Mouse (Mus musculus): ENCODE measurements around the gene Lrrc73. TPM values are rescaled to one million over a fixed set of nuclear protein-coding genes. Genes with fewer than 3 reads are reported as not detected.

Lrrc73 gene
- polyA plus RNA-seq, 1 experiment from 2014 or later, result 9.5 TPM

DNA sequence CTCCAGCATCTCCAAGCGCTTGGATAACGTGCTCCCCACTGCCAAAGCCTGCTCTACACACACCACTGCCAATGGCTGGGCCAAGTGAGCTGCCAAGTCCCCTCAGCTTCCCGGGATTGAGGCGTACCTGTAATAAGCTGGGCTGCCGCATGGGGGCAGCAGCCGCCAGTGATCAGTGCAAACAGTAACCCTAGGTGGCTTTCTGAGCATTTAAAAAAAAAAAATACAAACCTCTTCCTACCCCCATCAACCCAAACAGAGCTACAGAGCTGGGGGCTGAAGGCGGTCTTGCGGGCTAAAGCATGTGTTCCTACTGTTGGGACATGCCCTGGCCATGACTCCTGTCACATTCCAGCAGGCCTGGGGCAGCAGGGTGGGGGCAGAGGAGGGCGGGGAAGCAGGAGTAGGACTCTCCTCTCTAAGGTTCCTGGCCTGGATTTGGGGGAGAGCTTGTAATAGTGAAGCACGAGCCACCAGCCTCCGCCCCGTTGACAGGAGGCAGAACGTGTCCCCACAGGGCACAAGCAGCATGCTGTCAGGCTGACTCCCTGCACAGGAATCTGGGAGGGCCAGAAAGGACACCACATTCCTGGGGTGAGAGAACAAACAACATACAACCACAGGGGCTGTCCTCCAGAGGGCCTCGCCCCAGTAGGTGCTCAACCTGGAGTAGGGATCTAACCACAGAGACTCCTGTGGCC is 12.7 kb downstream of the Lrrc73 start:
- ATAC-seq (ENCODE audit: low FRiP score), result peak; percentile 50; the same call in 1 of the 2 replicates
- H3K27ac ChIP-seq, result no peak overlapping the region
- no peaks in the 10 kb centered on the region for H3K9me3 ChIP-seq
- H3K4me1 ChIP-seq (replicated peaks), result 0 out of 2 replicates have a peak, but pooled peaks cover 3% of the 10 kb centered on the region
- WGBS, result 32% methylated on average over 14 of the region's 14 CpGs
- H3K36me3 ChIP-seq, result peaks cover 58% of the 10 kb centered on the region
- H3K9ac ChIP-seq, result peak overlapping the region; percentile 39; the same call in 1 of the 2 replicates
- H3K4me3 ChIP-seq, result no peak overlapping the region
- no peaks in the 10 kb centered on the region for H3K27me3 ChIP-seq
- no peak overlapping the region for H3K4me2 ChIP-seq

DNA sequence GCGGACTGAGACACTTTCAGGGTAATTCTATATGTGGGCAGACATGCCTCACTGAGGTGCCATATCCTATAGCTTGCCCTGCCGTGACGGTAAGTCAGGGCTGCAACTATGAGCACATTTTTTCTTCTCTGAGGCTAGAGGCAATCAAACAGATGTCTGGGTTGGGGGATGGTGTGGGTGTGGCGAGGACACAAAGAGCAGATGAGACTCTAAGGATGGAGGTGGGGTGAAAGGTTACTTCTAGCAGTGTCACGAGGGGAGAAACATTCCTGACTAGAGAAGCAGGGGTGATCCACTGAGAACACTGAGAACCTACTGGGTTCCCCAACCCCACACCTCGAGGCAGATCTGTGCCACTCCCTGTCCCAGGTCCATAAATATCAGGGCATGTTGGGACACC is 13.7 kb downstream of the Lrrc73 start:
- no peaks in the 10 kb centered on the region for H3K27me3 ChIP-seq
- no peak for ATAC-seq (ENCODE audit: low FRiP score)
- no peak overlapping the region for H3K27ac ChIP-seq
- peak overlapping the region; percentile 39 for H3K9ac ChIP-seq
- no peaks in the 10 kb centered on the region for H3K9me3 ChIP-seq
- H3K4me3 ChIP-seq, result no peak overlapping the region
- H3K36me3 ChIP-seq, result peaks cover 56% of the 10 kb centered on the region
- 0 out of 2 replicates have a peak, but pooled peaks cover 3% of the 10 kb centered on the region for H3K4me1 ChIP-seq (replicated peaks)
- WGBS, result 61% methylated on average over 6 of the region's 6 CpGs
- H3K4me2 ChIP-seq, result no peak overlapping the region

DNA sequence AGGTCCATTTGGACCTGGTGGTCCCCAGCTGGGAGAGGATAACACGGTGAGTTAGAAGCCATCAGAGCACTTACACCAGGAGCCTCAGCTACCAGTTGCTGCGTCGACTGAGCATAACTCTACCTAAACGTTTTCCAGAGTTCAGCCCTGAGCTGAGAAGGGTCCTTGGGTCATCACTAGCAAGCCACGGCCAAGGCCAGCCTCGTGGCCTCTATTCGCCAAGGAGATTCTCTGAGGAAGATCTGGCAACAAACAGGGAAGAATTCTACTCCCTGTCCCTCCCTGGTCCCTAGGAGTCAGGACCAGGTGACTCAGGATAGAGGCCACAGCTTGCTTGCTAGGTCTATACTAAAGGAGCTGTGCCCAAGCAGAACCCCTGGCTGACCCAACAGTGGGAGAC is 14.2 kb downstream of the Lrrc73 start:
- Histone ChIP-seq H3K27ac (no peak overlapping the region), H3K4me3 (no peak overlapping the region), H3K9ac (no peak overlapping the region), H3K4me2 (no peak overlapping the region), H3K9me3 (no peaks in the 10 kb centered on the region), H3K27me3 (no peaks in the 10 kb centered on the region), H3K36me3 (peaks cover 51% of the 10 kb centered on the region), H3K4me1 (replicated peaks) (0 out of 2 replicates have a peak, but pooled peaks cover 3% of the 10 kb centered on the region)
- WGBS, result 90% methylated on average over 7 of the region's 7 CpGs
- no peak for ATAC-seq (ENCODE audit: low FRiP score)

DNA sequence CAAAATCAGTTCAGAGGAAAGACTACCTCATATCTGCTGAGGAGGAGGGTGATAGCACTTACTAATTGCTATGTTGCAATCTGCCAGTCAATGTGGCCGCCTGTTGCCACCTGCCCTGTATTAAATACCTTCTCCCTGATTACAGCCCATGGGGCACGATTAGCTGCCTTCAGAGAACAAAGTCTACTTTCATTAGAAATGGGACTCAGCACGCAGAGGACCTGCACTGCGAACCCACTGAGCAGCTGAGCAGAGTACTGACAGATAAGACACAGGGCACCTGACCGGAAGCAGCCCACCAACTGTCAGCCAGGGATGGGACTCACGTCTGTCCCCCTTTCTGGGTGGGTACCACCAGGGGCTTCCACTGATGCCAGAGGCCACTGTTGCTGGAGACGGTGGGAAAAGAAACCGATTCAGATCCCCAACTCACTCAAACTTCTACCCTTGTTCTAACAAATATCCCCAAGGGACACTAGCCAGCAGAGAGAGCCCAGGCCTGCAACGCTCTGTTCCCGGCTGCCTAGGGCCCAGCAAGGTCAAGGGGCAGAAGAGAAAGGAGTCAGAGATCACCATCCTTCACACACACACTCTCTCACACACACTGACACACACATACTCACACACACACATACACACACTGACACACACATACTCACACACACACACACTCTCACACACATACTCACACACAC is 14.8 kb downstream of the Lrrc73 start:
- ATAC-seq (ENCODE audit: low FRiP score), result no peak
- Histone ChIP-seq H3K36me3 (peaks cover 44% of the 10 kb centered on the region), H3K9ac (0 out of 2 replicates have a peak overlapping the region, but pooled peaks have one; percentile 2), H3K27ac (no peak overlapping the region), H3K4me1 (replicated peaks) (0 out of 2 replicates have a peak, but pooled peaks cover 3% of the 10 kb centered on the region), H3K4me2 (no peak overlapping the region), H3K27me3 (no peaks in the 10 kb centered on the region), H3K4me3 (no peak overlapping the region), H3K9me3 (no peaks in the 10 kb centered on the region)
- WGBS, result 73% methylated on average over 10 of the region's 10 CpGs

DNA sequence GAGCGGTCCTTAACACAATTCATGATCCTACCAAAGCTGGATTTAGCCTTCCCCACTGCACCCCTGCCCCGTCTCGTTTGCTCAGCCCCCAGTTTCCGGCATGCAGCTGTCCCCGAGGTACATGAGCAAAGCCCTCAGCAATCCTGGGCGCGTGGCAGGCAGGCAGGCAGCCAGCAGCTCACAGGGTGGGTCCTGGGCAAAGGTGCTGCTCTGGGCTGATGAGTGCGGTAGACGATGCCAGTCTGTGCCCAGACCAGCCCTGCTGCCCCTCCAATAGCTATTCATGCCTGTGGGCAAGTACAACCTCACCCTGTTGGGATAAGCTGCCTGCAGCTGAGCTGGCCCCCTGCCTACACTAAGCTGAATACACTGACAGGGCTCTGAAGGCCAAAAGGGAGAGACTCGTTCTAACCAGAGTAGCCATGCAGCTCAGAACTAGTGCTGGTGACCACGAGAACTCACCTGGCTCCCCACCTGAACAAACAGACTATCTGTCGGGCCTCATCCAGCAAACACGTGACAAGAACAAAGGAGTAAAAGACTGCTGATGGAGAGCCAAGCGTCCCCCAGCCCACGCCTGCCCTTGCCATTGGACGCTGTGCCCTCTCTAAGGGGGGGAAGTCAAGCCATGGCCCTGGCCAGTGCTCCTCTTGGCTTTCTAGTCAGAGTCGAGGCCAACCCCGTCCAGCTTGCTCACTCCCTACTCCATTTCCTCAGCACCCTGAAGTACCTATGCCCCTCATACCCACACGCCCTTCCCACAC is 16.6 kb downstream of the Lrrc73 start:
- WGBS, result 87% methylated on average over 19 of the region's 19 CpGs

GRCm38 (mm10) chr17:46272058-46272457 is 18.7 kb downstream of the Lrrc73 start:
- H3K27me3 ChIP-seq, result no peaks in the 10 kb centered on the region
- WGBS, result 84% methylated on average over 2 of the region's 2 CpGs
- H3K9ac ChIP-seq, result no peak overlapping the region

More for the DNA sequence above, 16.6 kb downstream of the Lrrc73 start:
- Histone ChIP-seq H3K4me3 (no peak overlapping the region), H3K36me3 (peaks cover 39% of the 10 kb centered on the region), H3K4me2 (no peak overlapping the region), H3K27me3 (no peaks in the 10 kb centered on the region), H3K27ac (no peak overlapping the region), H3K9me3 (no peaks in the 10 kb centered on the region), H3K9ac (peak overlapping the region; percentile 39), H3K4me1 (replicated peaks) (0 out of 2 replicates have a peak, but pooled peaks cover 5% of the 10 kb centered on the region)
- no peak for ATAC-seq (ENCODE audit: low FRiP score)

DNA sequence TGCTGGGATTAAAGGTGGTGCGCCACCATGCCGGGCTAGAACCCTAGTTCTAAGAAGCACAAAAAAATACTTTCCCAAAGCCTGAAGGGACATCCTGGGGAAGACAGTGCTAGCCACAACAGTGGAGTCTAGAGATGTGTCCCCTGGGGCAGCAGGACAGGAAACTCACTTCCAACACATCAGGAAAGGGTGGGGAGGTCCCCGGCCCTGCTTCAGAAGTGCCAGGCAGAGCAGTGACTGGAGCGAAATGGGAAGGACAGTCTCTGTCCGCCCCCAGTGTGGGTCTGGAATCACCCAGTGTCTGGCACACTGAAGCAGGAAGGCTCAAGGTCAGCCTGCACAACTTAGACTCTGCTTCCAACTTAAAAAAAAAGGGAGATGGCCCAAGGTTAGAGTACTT is 19.3 kb downstream of the Lrrc73 start:
- Histone ChIP-seq H3K9me3 (no peaks in the 10 kb centered on the region), H3K4me2 (no peak overlapping the region), H3K9ac (no peak overlapping the region), H3K27me3 (no peaks in the 10 kb centered on the region), H3K36me3 (peaks cover 41% of the 10 kb centered on the region), H3K4me3 (no peak overlapping the region), H3K4me1 (replicated peaks) (0 out of 2 replicates have a peak, but pooled peaks cover 3% of the 10 kb centered on the region), H3K27ac (no peak overlapping the region)
- 92% methylated on average over 5 of the region's 5 CpGs for WGBS
- ATAC-seq (ENCODE audit: low FRiP score), result no peak

More at GRCm38 (mm10) chr17:46272058-46272457, 18.7 kb downstream of the Lrrc73 start:
- Histone ChIP-seq H3K27ac (no peak overlapping the region), H3K4me2 (no peak overlapping the region), H3K9me3 (no peaks in the 10 kb centered on the region), H3K4me3 (no peak overlapping the region), H3K4me1 (replicated peaks) (0 out of 2 replicates have a peak, but pooled peaks cover 3% of the 10 kb centered on the region), H3K36me3 (peaks cover 36% of the 10 kb centered on the region)
- no peak for ATAC-seq (ENCODE audit: low FRiP score)

- WGBS, result 79% methylated on average over 1 of the region's 1 CpGs
- Histone ChIP-seq H3K9ac (no peak overlapping the region), H3K36me3 (peaks cover 48% of the 10 kb centered on the region), H3K27ac (no peak overlapping the region), H3K9me3 (no peaks in the 10 kb centered on the region), H3K27me3 (no peaks in the 10 kb centered on the region), H3K4me3 (no peak overlapping the region), H3K4me1 (replicated peaks) (0 out of 2 replicates have a peak, but pooled peaks cover 3% of the 10 kb centered on the region), H3K4me2 (no peak overlapping the region)
- ATAC-seq (ENCODE audit: low FRiP score), result no peak
Observed at GRCm38 (mm10) chr17:46273803-46274236, 20.5 kb downstream of the Lrrc73 start.

- Histone ChIP-seq H3K27ac (no peak overlapping the region), H3K4me2 (no peak overlapping the region), H3K4me1 (replicated peaks) (0 out of 2 replicates have a peak, but pooled peaks cover 3% of the 10 kb centered on the region), H3K9me3 (no peaks in the 10 kb centered on the region), H3K27me3 (no peaks in the 10 kb centered on the region), H3K4me3 (no peak overlapping the region), H3K36me3 (peaks cover 53% of the 10 kb centered on the region), H3K9ac (0 out of 2 replicates have a peak overlapping the region, but pooled peaks have one; percentile 13)
- no peak for ATAC-seq (ENCODE audit: low FRiP score)
- WGBS, result 71% methylated on average over 6 of the region's 6 CpGs
Observed at GRCm38 (mm10) chr17:46274465-46274864, 21.1 kb downstream of the Lrrc73 start.

DNA sequence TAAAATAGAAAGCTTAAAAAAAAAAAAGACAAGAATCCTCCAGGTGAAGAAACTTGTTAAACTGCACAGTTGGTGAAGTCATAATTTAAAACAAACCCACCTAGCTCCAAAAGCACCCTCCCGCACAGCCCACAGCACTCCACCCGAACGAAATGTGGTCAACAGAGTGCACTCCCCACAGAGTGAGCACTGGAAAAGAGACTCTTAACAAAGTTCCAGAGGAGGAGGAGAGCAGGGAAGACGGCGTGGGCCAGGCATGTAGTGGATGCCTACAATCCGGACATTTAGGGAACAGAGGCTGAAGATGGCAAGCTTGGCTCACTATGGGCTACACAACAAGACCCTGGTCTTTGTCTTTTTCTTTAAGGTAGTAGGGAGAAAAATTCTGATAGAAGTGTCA is 21.7 kb downstream of the Lrrc73 start:
- peaks cover 48% of the 10 kb centered on the region for H3K36me3 ChIP-seq
- no peaks in the 10 kb centered on the region for H3K27me3 ChIP-seq
- 87% methylated on average over 6 of the region's 6 CpGs for WGBS
- H3K9ac ChIP-seq, result no peak overlapping the region
- H3K4me2 ChIP-seq, result no peak overlapping the region
- 0 out of 2 replicates have a peak, but pooled peaks cover 3% of the 10 kb centered on the region for H3K4me1 ChIP-seq (replicated peaks)
- no peak overlapping the region for H3K27ac ChIP-seq
- no peak for ATAC-seq (ENCODE audit: low FRiP score)
- no peaks in the 10 kb centered on the region for H3K9me3 ChIP-seq
- H3K4me3 ChIP-seq, result no peak overlapping the region

- no peaks in the 10 kb centered on the region for H3K9me3 ChIP-seq
- H3K9ac ChIP-seq, result no peak overlapping the region
- 0 out of 2 replicates have a peak, but pooled peaks cover 3% of the 10 kb centered on the region for H3K4me1 ChIP-seq (replicated peaks)
- ATAC-seq (ENCODE audit: low FRiP score), result no peak
- no peaks in the 10 kb centered on the region for H3K27me3 ChIP-seq
- H3K4me2 ChIP-seq, result no peak overlapping the region
- H3K36me3 ChIP-seq, result peaks cover 45% of the 10 kb centered on the region
- WGBS, result 90% methylated on average over 10 of the region's 10 CpGs
- no peak overlapping the region for H3K27ac ChIP-seq
- no peak overlapping the region for H3K4me3 ChIP-seq
Observed at GRCm38 (mm10) chr17:46275506-46275905, 22.2 kb downstream of the Lrrc73 start.

DNA sequence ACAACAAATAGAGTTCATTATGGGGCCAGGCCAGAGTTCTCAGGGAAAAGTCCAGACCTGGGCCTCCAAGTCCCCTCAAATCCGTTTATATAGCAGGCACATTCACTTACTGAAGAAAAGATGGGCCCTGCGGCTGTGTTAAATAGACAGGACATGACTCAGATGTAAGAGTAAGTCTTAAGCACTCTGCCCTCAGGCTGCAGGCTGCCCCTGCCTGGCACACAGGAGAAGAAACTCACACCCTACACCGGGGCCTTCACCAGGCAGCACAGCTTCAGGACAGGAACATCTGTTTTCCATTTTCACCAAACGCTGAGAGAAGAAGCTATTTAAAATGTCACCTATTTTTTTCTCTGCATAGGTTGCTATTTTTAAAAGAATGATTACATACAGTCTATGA is 24.3 kb downstream of the Lrrc73 start:
- Histone ChIP-seq H3K4me3 (no peak overlapping the region), H3K27me3 (no peaks in the 10 kb centered on the region), H3K27ac (no peak overlapping the region), H3K36me3 (peaks cover 32% of the 10 kb centered on the region), H3K9ac (no peak overlapping the region), H3K4me2 (no peak overlapping the region), H3K4me1 (replicated peaks) (peaks cover 19% of the 10 kb centered on the region), H3K9me3 (no peaks in the 10 kb centered on the region)
- no peak for ATAC-seq (ENCODE audit: low FRiP score)
- 84% methylated on average over 4 of the region's 4 CpGs for WGBS

Measured in hindbrain, embryonic 13.5 days (tissue).